Mouse (Mus musculus) adrenal gland, adult 2 months (tissue): ENCODE measurements around the gene Sertad1. TPM values are rescaled to one million over a fixed set of nuclear protein-coding genes. Genes with fewer than 3 reads are reported as not detected.

Experiments used
- DNase-seq: peaks from one replicate; pipeline ENCODE4 v3.0.0; 2021
- polyA plus RNA-seq: library from polyadenylated mRNA; depleted of rRNA; stranded (reverse); fragments of >200 nt; gene quantifications from 2 replicates; pipeline ENCODE4 v1.2.3, GENCODE M21; 2012
- total RNA-seq, 2 experiments: library from RNA; stranded (reverse); gene quantifications; 2 replicates each; pipeline ENCODE4 v1.2.3; 2021

The Sertad1 gene
- total and polyA plus RNA-seq, 3 experiments = 17.9 to 57.7 (median 25.6) TPM

DNA sequence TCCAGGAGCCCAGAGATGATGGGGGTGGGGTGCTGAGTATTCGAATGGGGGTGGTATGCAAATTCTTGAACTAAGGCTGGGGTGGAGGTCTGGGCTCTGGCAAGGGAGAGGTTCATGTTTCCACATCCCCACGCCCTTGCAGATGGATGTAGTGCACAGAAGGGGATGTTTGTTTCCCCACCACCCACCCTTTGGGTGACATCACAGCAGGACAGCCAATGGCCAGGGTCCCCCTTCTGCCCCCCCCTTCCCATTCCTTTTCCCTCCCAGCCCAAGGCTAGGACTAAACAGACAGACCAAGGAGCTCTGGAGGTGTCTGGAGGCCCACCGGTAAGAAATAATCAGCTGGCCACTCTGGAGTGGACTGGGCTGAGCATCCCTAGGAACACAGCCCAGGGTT is 12.3 kb downstream of the Sertad1 start, which contains the start of gene Prx:
Gene Prx (plus strand): TSS at position 289 of the 400 bp plus-strand sequence.
- DNase-seq = no peak

DNA sequence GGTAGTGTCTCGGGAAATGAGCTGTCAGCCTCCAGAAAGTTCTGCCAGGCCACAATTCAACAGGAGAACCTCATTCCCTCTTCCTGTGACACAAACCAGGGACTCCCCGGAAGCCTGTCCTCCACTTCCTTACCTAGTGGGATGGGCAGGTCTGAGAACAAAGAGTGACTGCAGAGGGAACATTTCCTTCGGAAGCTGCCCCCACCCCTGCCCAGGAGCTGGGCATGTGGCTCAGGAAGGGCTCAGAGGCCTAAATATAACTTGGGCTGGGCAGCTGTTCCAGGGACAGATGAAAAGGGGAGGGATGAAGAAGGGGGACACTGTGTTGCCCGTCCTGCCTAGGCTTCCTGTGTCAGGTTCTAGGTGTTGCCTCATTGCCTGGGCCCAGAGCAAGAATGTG is 14.9 kb downstream of the Sertad1 start:
- peak; percentile 74 for DNase-seq

DNA sequence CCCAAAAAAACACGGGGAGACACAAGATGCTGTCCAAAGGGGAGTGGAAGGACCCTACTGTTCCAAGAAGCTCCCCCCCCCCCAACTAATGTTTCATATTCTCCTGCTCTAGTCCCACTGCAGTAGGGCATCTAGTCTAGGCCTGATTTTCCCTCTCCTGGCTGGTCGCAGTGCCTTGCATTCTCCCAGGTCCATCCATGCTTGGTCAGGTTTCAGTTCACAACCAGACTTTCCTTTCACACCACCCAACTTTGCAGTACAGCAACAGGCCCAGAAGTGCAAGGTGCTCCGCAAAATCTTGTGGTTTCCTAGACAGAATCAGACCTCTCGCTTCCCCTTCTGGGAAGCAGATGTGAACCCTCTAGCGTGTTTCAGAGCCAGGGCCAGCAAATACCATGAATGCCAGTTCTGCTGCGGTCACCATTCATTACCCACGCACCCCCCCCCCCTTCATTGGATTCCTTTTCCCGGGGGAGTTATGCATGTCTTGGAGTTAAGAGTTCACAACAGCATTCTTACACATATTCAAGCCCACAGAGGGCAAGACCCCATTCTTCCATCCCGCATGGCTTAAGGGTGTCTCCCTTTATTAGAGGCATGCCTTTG is 20.2 kb downstream of the Sertad1 start:
- no peak for DNase-seq

DNA sequence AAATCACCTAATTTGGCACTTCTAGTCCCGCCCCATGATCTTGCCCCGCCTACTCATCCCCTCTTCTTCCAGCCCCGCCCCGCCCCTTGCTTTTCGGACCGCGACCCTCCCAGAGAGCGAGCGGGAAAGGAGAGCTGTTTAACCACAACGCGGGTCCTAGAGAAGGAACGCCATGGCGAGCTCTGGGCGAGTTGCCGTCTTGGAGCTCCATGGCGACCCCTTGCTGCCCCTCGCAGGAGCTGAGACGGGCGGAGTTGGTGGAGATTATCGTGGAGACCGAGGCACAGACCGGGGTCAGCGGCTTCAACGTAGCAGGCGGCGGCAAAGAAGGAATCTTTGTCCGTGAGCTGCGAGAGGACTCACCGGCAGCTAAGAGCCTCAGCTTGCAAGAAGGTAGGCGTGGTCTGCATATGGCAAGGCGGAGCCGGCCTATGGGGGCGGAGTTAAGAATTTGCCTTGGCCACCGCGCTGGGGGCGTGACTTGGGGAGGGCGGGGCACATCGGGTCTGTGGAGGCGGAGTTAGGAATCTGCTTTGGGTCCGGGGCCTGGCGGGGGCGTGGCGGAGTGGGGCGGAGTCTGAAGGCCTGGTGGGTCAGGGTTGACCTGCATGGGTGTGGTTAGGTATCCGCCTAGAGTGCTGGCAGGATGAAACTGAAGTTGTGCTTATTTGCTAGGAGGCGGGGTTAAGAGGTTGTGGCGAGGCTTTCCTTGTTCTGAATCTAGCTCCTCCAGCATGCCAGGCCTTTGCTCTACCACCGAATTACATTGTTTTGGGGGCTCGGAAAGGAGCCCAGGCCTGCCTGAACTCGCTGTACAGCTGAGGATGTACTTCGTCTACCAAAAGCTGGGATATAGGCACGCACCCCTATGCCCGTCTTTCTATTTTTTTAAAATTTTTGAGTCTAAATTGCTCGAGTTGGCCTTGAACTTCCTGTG is 21.3 kb downstream of the Sertad1 start:
- DNase-seq = peak; percentile 99

DNA sequence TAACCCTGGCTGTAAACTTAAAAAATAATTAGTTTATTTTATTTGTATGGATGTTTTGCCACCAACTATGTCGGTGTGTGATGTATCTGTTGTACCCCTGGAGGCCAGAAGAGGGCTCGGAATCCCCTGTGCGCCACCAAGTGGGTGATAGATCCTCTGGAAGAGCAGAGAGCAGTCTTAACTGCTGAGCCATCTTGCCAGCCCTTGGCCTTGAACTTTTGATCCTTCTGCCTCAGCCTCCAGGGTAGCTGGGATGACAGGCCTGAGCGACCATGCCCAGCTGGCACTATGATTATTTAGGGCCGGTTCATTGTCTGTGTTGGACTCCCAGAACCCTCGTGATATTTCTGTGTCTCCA is 21.9 kb downstream of the Sertad1 start:
- peak; percentile 78 for DNase-seq

DNA sequence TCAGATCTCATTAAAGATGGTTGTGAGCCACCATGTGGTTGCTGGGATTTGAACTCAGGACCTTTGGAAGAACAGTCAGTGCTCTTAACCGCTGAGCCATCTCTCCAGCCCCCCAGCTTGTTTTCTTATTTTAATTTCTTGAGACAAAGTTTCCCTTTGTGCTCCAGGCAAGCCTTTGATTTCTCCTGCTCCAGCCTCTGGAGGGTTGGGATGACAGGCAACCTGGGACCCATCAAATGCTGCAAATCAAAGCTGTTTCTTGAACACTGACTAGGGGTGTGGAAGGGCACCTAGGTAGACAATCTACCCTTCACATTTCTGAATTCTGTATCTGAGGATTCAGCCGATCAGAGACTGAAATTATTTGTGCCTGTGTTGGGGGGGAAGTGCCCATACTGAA is 24.1 kb downstream of the Sertad1 start:
- DNase-seq = no peak

DNA sequence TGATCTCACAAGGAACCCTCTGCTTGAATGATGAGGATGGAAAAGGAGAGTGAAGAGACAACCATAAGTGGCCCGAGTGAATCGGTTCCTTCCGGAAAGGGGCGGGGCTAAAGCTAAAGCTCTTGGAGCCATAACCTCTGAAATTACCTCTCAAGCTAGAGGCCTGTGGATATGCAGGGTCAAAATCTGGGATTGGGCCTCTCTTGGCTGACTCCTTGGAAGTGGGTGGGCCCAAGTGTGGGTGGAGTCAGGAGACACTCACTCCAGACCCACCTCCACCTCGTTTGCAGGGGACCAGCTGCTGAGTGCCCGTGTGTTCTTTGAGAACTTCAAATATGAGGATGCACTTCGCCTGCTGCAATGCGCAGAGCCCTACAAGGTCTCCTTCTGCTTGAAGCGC is 28.3 kb downstream of the Sertad1 start:
- no peak for DNase-seq

DNA sequence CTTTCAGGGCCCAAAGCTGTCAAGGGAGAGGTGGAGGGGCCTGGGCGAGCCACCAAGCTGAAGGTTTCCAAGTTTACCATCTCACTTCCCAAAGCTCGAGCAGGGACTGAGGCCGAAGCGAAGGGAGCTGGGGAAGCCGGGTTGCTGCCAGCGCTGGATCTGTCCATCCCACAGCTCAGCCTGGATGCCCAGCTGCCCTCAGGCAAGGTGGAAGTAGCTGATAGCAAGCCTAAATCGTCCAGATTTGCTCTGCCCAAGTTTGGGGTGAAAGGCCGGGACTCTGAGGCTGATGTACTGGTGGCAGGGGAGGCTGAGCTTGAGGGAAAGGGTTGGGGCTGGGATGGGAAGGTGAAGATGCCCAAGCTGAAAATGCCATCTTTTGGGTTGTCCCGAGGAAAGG is 31.6 kb downstream of the Sertad1 start:
- DNase-seq = no peak

DNA sequence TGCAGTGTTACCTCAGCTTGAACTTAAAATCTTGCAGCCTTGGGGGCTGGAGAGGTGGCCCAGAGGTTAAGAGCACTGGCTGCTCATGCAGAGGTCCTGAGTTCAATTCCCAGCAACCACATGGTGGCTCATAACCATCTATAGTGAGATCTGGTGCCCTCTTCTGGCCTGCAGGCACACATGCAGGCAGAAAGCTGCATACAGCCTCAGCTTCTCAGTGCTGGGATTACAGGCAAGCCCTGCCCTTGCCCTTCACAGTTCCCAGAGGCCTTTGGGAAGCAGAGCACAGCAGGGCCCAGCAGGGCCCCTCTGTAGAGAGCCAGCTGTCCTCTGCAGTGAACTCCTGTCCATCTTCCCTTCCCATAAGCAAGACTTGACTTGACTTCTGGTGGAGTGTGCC is 33.4 kb downstream of the Sertad1 start:
- no peak for DNase-seq

DNA sequence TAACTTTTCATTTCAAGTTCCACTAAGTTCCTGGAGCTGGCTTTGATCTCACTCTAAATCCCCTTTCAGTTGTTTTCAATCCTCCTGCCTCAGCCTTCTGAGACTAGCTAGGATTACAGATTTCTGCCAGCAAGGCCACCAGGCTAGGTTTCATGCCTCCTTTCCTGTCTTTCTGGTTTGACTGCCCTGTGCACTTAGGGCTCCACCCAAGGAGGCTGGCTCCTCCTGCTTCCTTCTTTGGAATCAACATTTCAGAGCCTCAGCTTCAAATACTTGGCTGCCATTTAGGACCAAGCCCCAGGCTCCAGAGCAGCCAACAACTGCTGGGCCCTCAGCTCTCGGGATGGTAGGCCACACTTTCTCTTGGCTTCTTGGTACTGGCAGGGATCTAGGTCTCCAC is 33.9 kb downstream of the Sertad1 start:
- DNase-seq = no peak

DNA sequence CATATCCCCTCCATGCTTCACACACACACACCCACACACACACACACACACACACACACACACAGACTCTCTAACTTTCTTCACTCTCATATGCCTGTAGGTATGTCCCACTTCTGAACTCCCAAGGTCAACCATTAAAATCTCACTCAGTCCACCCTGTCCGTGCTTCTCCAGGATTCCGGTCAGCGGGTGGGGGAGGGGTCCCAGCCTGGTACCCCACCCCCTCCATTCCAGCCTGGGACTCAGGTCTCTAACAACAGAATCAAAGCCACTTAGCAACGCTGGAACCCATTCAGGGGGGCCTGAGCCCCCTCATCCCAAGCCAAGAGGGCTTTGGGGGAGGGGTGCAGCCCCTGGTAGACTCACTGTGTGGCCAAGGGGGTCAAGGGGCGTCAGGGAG is 36.3 kb downstream of the Sertad1 start, which contains the start of gene Hipk4:
Gene Hipk4 (plus strand): TSS at position 301 of the 400 bp plus-strand sequence.
- DNase-seq = no peak

DNA sequence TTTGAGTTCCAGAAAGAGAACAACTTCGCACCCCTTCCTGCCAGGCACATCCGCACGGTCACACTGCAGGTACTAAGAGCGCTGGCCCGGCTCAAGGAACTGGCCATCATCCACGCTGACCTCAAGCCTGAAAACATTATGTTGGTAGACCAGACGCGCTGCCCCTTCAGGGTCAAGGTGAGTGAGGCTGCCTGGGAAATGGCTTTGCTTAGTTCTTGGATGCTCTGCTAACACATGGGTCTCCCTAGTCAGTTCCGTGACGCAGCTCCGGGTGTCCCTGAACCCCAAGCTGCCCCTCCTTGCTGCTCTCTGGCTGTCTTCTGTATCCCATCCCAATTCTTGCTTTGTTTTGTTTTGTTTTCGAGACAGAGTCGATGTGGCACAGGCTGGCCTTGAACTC is 37.1 kb downstream of the Sertad1 start:
- no peak for DNase-seq

DNA sequence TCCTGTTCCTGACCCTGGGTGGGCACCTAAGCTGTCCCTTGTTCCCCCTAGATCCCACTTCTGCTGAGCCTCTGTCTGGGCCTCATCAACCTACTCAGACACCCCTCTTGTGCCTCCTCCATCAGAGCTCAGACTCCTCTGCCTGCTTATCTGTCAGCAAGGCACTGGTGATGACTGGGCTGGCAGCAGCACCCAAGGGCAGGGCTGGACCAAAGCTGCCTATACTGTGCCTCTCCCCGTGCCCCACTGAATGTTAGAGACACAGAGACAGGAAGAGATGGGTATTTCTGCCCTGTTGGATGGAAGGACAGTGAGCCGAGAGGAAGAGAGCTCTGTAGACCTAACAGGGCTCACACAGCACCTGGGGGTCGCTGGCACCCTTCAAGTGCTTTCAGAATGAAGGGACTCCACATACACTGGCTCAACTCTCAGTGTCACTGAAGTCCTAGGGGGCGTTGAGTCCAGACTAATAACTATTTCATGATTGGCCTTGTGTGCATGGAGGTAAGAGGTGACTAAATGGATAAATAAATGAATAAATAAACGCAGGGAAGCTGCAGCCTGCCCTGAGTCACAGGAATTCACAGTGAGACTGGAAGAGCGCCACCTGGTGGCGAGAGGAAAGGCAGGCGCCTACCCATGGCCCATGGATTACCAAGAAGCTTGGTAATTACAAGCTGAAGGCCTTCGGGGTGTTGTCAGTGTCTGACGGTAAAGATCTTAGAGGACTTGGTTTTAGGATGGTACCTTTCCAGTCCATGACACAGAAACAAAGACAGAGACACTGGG is 39.5 kb downstream of the Sertad1 start:
- DNase-seq = peak; percentile 74

DNA sequence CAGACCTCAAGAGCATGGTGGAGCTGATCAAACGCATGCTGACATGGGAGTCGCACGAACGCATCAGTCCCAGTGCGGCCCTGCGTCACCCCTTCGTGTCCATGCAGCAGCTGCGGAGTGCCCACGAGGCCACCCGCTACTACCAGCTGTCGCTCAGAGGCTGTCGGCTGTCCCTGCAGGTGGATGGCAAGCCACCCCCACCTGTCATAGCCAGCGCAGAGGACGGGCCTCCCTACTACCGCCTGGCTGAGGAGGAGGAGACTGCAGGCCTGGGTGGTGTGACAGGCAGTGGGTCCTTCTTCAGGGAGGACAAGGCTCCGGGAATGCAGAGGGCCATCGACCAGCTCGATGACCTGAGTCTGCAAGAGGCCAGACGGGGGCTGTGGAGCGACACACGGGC is 42.4 kb downstream of the Sertad1 start:
- no peak for DNase-seq

DNA sequence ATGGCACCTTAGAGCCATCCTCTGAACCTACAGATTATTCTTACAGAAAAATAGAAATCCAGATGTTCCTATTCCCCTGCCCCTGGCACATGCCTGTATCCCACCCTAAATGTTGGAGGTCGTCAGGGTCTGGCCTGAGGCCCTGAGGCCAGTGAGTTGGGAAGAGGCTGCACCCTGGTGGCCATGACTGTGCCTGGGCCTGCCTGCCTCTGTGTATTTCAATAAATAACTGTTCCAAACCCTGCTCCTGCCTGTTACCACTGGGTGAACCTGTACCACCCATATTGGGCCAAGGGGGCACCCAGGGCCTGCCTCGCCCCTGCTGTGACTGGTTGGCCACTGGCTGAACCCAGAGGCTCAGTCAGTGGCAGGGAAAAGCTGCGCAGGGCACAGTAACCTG is 44.2 kb downstream of the Sertad1 start:
- DNase-seq = no peak

DNA sequence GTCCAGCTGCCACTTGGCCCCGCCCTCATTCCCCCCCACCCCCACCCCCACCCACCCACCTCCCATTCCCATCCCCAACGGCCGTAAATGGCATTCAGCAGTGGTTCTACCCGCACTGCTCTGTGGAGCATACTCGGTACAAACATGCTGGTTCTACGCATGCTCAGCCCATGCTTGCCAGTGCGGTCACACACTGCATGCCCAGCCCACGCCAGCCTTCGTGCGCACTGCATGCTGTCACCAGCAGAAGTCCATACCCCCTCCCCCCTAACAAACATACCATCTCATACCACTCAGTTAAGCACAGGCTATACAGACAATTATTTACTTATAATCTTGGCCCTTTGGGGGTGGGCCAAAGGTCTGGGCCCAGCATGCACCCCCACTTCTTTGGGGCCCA is 45.0 kb downstream of the Sertad1 start:
- no peak for DNase-seq

DNA sequence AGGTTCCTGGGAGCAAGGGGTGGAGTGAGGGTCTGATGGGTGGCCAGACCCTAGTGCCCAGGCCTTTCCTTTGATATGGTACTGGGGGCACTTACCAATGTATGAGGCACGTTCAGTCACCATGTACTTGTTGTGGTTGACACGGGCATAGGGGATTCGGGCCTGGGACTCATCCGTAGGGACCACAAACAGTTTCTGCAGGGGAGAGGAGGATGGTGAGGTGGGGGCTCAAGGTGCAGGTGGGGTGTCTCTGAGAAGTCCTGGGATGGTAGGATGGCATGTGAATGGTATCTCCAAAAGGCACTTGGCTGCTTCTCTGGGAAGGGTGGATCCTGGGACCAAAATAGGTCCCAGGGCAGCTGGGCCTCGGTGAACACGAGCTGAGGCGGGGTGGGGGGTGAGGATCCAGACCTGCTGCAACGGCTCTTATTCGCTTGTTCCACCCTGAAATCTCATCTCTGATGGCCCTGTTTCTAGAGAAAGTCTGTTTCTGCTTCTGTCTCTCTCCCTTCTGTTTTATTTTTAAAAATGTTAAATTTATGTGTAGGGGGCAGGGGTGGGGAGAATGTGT is 45.9 kb downstream of the Sertad1 start:
- no peak for DNase-seq

DNA sequence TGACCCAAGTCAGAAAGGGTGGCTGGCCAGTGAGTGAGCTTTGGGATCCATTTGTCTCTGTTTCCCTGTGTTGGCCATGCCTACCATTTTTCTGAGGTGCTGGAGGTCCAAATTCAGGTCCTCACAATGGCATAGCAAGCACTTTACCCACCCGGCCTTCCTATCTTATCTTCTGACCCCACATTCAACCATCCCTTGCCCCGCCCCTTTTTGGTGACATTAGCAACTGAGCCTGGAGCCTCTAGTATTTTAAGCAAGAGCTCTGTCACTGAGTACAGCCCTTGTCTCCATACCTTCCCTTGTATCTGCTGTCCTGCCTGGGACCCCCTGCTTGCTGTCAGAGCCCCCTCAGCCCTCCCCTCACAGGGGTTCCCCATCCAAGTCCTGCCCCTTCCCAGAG is 48.7 kb downstream of the Sertad1 start:
- no peak for DNase-seq

DNA sequence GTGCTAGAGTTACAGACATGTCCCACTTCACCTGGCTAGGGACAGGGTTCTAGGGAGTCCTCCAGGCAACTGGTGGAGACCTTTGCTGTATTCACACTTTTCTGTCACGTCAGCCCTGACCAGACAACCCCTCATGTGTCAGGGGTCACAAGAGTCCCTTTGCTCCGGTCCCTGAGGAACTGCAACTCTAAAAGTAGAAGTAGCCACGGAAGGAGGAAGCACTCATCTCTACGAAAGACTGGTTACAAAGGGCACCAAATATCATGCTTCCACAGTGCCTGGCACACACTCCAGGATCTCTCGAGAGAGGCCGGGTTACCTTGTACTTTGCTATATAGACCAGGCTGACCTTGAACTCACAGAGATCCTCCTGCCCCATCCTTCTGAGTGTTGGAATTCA is 49.9 kb downstream of the Sertad1 start:
- DNase-seq = no peak

DNA sequence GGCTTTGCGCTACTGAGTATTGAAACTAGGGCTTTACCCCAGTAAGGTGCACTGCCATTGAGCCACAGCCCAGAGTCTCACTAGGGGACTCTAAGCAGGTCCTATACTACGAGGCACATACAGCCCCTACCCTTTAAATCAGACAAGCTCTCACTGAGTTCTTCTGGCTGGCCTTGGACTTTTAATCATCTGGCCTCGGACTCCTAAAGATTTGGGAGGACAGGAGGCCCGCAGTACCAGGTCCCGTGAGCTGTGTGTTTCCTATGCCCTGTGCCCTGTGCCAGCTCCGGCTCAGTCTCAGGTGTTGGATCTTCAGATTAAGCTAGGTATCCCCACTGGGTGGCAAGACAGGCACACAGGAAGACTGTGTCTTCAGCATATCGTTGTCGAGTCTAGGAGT is 51.3 kb downstream of the Sertad1 start:
- DNase-seq = peak; percentile 50

DNA sequence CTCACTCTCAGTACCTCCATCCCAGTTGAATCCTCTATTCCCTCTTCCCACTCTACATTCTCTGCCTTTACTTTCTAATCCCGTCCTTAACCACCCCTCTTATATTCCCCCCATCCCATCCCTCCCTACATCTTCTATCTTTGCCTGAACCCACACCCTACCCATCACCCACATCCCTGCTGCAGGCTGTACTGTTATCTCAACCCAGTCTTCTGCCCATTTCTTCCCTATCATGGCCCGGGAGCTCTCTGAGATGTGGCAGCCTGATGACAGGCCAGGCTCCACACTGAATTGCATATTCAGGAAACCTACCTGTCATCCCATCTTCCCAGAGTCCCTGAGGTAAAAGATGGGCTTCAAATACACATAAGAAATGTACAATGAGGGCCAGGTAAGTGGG is 52.1 kb downstream of the Sertad1 start:
- no peak for DNase-seq
